Mouse (Mus musculus): ENCODE results near the gene Flywch1.

DNA sequence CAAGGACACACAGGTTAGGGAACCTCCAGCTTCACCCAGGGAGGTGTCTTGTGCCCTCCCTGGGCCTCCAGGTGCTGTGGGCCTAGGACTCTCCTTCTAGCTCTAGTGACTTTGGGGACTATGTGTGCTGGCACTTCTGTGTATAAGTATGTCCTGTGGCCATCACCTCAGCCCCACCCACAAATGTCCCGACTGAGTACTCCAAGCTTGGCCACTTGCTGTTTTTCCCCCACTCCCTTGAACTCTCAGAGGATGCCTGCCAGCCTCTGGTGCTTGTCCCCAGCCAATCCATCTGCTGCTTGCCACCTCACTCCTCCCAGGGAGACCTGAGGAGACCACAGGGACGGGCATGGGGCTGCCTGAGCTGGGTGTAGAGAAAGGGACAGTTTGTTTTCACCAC is 7.0 kb upstream of the Flywch1 start:
- no peak for TF ChIP-seq CTCF (IDR thresholded peaks at IDR 0.05; ENCODE audit: low read depth)
- TF ChIP-seq EP300 (IDR thresholded peaks at IDR 0.05; ENCODE audit: low read depth), result no peak

Data from liver, embryonic 14.5 days (tissue).